Mouse (Mus musculus) heart, postnatal 0 days (tissue): ENCODE results near the gene Pik3ap1.

Experiments used
- CTCF ChIP-seq: IDR thresholded peaks from 2 replicates; pipeline ENCODE4 v1.5.1; 2016; ENCODE audit warnings: antibody characterized with exemption, control low read depth, low read depth
- EP300 ChIP-seq: IDR thresholded peaks from 2 replicates; pipeline ENCODE4 v1.6.1; 2016; ENCODE audit warnings: antibody characterized with exemption, low read depth

DNA sequence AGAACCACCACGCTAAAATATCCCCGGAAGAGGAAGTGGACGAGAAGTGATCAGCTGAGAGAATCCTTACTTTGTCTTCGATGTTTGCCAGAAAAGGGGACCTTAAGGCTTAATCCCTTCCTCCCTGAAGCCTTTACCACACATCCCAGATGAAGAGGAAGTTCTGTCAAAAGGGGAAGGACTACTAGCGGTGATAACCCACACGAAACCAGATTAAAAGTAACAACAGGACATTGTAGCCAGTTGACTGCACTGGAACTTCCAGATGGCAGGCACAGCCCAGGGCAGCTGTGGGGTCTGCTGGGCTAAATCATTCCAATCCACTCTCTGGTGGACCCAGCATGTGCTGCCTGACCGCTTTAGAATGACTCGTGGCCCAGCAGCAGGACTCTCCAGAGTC lies 17.7 kb upstream of the Pik3ap1 start:
- TF ChIP-seq EP300 (no peak), CTCF (no peak)
